Mouse (Mus musculus) right cerebral cortex, adult 2 months (tissue): ENCODE results near the gene Scgb2b7.
"Not testable (repeated sequence)": the region's sequence is repeated elsewhere in the genome, so short reads cannot be mapped to it uniquely, and the experiment has no call there.

Experiments used
- DNase-seq, 2 experiments: peaks; one replicate each; pipeline ENCODE4 v3.0.0; 2021 to 2022; ENCODE audit warnings: low spot score in 2 of 2

Gene Scgb2b7

DNA sequence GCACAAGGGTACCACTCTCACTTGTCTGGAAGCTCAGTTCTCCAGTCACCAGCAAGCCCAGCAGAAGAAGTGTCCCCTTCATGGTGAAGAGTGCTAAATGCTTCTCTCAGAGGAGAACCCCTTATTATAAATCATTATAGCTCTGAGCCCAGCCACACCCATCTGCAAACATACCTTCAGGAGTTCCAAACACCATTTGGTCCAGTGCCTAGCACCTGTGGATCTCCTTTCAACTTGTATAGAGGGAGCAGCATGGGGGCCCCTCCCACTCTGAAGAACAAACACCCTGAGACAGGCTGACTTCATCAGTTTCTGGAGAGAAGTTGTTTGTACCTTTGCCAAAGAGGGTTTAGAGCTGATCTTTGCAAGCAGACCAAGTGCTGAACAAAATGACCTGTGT, at the start of gene Scgb2b7:
Scgb2b7 (minus strand) TSS at position 101 of the 400 bp plus-strand sequence.
- DNase-seq = not testable (repeated sequence)

DNA sequence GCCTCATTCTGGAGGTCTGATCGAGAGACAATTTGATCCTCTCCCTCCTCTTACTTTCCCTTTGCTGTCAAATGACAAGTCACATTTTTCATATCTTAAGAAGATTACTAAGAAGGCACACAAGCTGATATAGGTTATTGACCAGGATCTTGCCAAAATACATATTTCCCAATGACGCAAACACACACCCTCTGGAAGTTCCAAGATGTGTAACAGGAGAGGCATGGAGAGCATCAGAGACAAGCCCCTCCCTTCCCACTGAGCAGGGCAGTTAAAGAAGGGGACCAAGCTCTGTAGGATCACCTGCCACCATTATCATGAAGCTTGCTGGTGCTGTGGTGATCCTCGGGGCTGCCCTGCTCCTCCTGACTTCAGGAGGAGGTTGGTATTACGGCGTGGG, 6.8 kb upstream of the Scgb2b7 start, which contains the start of gene Scgb1b7:
Scgb1b7 (plus strand) TSS at position 301 of the 400 bp plus-strand sequence.
- DNase-seq = not testable (repeated sequence)
